Mouse (Mus musculus): ENCODE measurements around the gene Eif3k. TPM values are rescaled to one million over a fixed set of nuclear protein-coding genes. Genes with fewer than 3 reads are reported as not detected.

Eif3k gene
- polyA plus RNA-seq (2015; fragmentation: Nextera tagmentation; extraction: Ambion mirVana): 370 and 373 TPM in 2 replicates

DNA sequence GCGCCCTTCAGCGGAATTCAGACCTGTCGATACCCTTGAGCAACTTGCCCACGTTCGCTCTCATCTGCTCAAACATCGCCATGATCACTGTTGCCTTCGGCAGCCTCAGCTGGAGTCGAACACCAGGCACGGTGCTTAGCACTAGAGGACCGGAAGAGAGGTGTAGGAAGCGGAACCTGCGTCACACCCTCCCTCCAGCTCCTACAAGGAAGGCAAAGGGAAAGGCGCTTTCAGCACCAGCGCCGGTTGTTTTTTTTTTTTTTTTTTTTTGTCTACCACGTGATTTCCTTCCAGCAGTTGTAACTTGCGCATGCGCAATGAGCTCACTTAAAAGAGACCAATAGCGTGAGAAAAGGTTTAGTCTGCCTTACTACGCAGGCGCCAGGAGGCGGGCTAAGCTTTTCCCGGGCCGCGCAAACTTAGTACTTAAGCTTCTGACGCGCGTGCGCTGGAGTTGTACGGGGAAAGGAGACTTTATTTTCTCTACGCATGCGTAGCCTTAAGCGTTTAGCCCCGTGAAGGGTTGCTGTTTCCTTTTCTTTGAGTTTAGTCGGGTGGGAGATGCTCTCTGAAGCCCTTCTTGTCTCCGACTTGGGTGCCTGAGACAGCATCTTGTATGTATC is at the start of gene Eif3k, which contains the start of gene Map4k1:
Eif3k (minus strand) TSS at position 214 of the 623 bp plus-strand sequence.
Map4k1 (plus strand) TSS at position 400 of the 623 bp plus-strand sequence.
- Histone ChIP-seq H3K9ac (peak within 1 kb of the TSS; percentile 80), H3K27me3 (replicated peaks) (no peaks in the 10 kb centered on the region), H3K4me2 (peak within 1 kb of the TSS; percentile 87), H3K9me3 (no peaks in the 10 kb centered on the region), H3K4me1 (peaks cover 12% of the 10 kb centered on the region), H3K36me3 (peaks cover 19% of the 10 kb centered on the region), H3K4me3 (replicated peaks) (peak within 1 kb of the TSS; percentile 68), H3K27ac (peak within 1 kb of the TSS; percentile 92)
- WGBS: under 1% methylated on average over 36 of the region's 36 CpGs
- ATAC-seq (ENCODE audit: insufficient read depth, low FRiP score, low read depth): peak; percentile 92

DNA sequence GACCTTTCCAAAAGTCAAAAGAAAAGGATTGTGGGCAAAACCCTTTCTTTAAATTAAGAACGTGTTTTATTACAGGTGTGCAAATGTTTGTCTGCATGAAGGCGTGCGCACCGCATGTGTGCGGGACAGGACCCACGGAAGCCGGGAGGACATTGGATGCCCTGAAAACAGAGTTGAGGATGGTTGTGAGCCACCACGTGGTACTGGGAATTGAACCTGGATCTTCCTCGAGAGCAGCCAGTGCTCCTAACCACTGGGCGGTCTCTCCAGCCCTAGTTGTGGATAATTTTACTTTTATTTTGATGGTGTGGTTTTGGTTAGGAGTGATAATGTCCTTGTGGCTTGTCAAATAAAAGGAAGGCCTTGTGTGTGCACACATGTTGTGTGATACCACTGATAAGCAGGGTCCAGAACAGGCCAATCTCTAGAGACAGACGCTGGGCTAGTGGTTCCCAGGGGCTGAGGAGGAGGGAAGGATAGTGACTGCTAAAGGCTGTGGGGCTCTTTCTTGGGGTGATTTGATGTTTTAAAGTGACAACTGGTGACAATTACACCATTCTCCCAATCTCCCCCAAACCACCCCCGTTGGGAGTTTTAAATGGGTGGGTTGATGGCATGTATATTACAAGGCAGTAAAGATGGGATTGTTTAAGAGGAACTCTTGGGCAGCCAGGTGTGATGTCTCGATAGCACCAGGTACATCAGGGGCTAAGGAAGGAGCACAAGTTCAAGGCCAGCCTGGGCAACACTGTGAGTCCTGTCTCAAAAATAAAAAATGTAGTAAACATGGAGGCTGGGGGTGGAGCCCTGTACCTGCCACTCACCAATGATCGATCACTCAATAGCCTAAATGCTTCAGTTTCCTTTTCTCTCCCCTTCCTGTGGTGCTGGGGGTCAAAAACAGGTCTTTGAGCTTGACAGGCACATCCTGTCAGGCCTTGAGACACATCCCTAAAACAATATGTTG is 48.3 kb upstream of the Eif3k start:
- Histone ChIP-seq H3K9ac (no peak overlapping the region), H3K4me3 (replicated peaks) (no peak overlapping the region), H3K27ac (no peak overlapping the region), H3K4me1 (no peaks in the 10 kb centered on the region), H3K36me3 (no peaks in the 10 kb centered on the region), H3K4me2 (no peak overlapping the region), H3K9me3 (no peaks in the 10 kb centered on the region), H3K27me3 (replicated peaks) (no peaks in the 10 kb centered on the region)
- 86% methylated on average over 14 of the region's 14 CpGs for WGBS
- peak; percentile 91 for ATAC-seq (ENCODE audit: insufficient read depth, low FRiP score, low read depth)

DNA sequence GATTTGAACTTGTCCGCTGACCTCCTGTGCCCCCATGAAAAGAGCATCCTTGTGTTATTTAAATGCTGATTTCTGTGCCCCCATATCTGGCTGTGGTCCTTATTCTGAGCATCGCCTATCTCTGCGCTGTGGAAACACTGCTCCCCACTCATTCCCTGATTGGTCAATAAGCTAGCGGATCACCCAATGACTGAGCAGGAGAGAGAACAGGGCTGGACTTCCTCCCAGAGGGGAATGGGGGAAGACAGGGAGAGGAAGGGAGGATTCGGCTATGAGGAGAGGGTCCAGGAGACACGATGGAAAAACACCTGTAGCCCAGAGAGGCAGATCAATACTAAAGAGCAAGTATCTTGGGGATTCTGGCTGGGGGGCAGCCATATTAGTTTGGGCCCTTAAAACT is 47.1 kb upstream of the Eif3k start:
- Histone ChIP-seq H3K4me3 (replicated peaks) (no peak overlapping the region), H3K36me3 (no peaks in the 10 kb centered on the region), H3K9ac (no peak overlapping the region), H3K4me2 (no peak overlapping the region), H3K4me1 (no peaks in the 10 kb centered on the region), H3K27me3 (replicated peaks) (no peaks in the 10 kb centered on the region), H3K9me3 (no peaks in the 10 kb centered on the region), H3K27ac (no peak overlapping the region)
- 80% methylated on average over 6 of the region's 6 CpGs for WGBS
- no peak for ATAC-seq (ENCODE audit: insufficient read depth, low FRiP score, low read depth)

DNA sequence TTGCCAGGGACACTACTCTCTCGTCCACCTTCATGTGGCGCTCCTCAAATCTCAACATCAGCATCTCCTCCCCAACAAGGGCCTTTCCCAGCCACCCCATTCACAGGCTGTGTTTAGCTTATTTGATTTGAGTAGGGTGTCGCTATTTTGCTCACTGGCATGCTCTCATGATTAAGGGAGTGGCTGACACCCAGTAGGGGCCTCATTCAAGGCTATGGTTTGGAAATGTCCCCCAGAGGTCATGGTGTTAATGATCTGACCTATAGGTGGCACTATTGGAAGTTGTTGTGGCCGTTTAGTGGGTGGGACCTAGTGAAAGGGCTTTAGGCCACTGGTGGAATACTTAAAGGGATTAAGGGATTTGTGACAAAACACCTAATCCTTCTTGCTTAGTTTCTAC is 45.1 kb upstream of the Eif3k start:
- 75% methylated on average over 4 of the region's 4 CpGs for WGBS
- Histone ChIP-seq H3K4me1 (no peaks in the 10 kb centered on the region), H3K27me3 (replicated peaks) (no peaks in the 10 kb centered on the region), H3K4me3 (replicated peaks) (no peak overlapping the region), H3K4me2 (no peak overlapping the region), H3K27ac (no peak overlapping the region), H3K9me3 (no peaks in the 10 kb centered on the region), H3K36me3 (no peaks in the 10 kb centered on the region), H3K9ac (no peak overlapping the region)
- no peak for ATAC-seq (ENCODE audit: insufficient read depth, low FRiP score, low read depth)

DNA sequence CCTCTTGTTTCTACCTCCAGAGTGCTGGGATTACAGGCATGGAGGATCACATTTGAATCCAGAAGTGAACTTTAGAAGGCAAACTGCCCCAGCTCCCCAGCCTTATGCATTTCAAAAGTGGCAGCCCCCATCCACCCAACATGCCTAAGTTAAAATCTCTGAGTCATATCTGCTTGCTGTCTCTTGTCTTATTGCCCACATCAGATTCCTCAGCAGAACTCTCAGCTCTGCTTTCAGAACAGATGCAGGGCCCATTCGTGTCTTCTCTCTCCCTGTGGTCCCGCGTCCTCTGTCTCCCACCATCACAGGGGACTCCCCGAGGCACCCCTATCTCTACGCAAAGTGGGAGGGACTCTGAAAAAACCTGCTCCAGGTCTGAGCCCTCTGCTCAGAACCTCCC is 44.5 kb upstream of the Eif3k start:
- no peaks in the 10 kb centered on the region for H3K4me1 ChIP-seq
- H3K9me3 ChIP-seq: no peaks in the 10 kb centered on the region
- no peak overlapping the region for H3K4me2 ChIP-seq
- ATAC-seq (ENCODE audit: insufficient read depth, low FRiP score, low read depth): no peak
- no peaks in the 10 kb centered on the region for H3K36me3 ChIP-seq
- H3K4me3 ChIP-seq (replicated peaks): no peak overlapping the region
- WGBS: 88% methylated on average over 5 of the region's 5 CpGs
- no peaks in the 10 kb centered on the region for H3K27me3 ChIP-seq (replicated peaks)
- H3K9ac ChIP-seq: no peak overlapping the region
- no peak overlapping the region for H3K27ac ChIP-seq

DNA sequence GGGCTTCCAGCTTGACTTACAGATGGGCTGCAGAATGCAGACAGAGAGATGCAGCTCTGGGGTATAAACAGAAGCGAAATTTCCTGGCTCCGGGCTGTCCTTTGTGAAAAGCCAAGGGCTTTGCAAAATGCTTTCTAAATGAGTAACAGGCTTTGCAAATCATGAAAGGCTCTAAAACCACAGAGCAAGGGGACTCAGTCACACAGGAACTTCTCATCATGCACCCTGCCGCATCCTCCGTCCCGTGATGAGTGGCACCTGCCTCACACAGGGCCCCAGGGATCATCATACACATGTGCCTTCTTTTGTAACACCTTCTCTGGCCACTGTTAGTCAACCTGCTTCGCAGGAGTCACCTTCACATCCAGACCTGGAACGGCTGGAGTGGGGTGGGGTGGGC is 43.9 kb upstream of the Eif3k start:
- H3K9ac ChIP-seq: no peak overlapping the region
- no peak overlapping the region for H3K4me2 ChIP-seq
- no peak overlapping the region for H3K4me3 ChIP-seq (replicated peaks)
- no peak for ATAC-seq (ENCODE audit: insufficient read depth, low FRiP score, low read depth)
- H3K4me1 ChIP-seq: no peaks in the 10 kb centered on the region
- H3K27ac ChIP-seq: no peak overlapping the region
- peaks cover 6% of the 10 kb centered on the region for H3K27me3 ChIP-seq (replicated peaks)
- 71% methylated on average over 7 of the region's 7 CpGs for WGBS
- H3K36me3 ChIP-seq: no peaks in the 10 kb centered on the region
- no peaks in the 10 kb centered on the region for H3K9me3 ChIP-seq

DNA sequence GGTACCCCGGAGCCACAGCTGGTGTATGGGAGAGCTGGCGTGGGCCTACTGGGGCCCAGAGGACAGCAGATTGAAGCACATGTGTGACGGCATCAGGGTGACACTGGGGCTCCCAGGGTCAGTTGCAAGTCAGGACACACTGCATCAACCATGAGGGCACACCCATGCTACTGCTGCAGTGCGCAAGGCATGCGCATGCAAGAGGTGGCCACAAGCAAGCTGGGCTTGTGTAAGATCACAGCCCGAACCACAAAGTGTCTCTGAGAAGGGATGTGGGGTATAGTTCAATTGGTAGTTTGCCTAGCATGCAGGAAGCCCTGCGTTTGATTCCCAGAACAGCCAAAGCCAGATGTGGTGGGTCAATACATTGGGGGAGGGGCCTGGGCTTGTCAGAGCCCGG is 41.9 kb upstream of the Eif3k start:
- no peak overlapping the region for H3K4me2 ChIP-seq
- H3K4me1 ChIP-seq: peaks cover 9% of the 10 kb centered on the region
- WGBS: 85% methylated on average over 8 of the region's 8 CpGs
- ATAC-seq (ENCODE audit: insufficient read depth, low FRiP score, low read depth): no peak
- no peak overlapping the region for H3K27ac ChIP-seq
- H3K4me3 ChIP-seq (replicated peaks): no peak overlapping the region
- no peaks in the 10 kb centered on the region for H3K9me3 ChIP-seq
- no peaks in the 10 kb centered on the region for H3K36me3 ChIP-seq
- H3K9ac ChIP-seq: no peak overlapping the region
- H3K27me3 ChIP-seq (replicated peaks): peaks cover 26% of the 10 kb centered on the region

DNA sequence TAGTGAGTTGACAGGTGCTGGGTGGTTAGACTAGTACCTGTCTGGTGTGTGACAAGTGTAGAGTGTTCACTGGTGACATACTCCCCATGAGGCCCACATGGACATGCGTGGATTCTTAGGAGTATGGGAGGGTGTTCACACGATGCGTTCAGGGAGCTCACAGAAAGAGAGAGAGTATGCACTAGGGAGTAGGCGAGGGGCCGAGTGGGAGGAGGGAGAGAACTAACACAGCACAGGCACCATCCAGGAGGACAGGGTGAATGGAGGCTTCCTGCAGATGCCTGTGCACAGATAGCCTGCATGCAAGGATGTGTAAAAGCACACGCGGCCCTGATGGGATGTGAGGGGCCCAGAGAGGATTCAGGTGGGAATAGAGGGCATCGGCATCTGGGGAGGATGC is 40.8 kb upstream of the Eif3k start:
- no peak for ATAC-seq (ENCODE audit: insufficient read depth, low FRiP score, low read depth)
- Histone ChIP-seq H3K4me2 (no peak overlapping the region), H3K4me3 (replicated peaks) (no peak overlapping the region), H3K36me3 (no peaks in the 10 kb centered on the region), H3K9ac (no peak overlapping the region), H3K4me1 (peaks cover 9% of the 10 kb centered on the region), H3K27ac (no peak overlapping the region), H3K27me3 (replicated peaks) (peaks cover 36% of the 10 kb centered on the region), H3K9me3 (no peaks in the 10 kb centered on the region)
- 90% methylated on average over 8 of the region's 8 CpGs for WGBS

DNA sequence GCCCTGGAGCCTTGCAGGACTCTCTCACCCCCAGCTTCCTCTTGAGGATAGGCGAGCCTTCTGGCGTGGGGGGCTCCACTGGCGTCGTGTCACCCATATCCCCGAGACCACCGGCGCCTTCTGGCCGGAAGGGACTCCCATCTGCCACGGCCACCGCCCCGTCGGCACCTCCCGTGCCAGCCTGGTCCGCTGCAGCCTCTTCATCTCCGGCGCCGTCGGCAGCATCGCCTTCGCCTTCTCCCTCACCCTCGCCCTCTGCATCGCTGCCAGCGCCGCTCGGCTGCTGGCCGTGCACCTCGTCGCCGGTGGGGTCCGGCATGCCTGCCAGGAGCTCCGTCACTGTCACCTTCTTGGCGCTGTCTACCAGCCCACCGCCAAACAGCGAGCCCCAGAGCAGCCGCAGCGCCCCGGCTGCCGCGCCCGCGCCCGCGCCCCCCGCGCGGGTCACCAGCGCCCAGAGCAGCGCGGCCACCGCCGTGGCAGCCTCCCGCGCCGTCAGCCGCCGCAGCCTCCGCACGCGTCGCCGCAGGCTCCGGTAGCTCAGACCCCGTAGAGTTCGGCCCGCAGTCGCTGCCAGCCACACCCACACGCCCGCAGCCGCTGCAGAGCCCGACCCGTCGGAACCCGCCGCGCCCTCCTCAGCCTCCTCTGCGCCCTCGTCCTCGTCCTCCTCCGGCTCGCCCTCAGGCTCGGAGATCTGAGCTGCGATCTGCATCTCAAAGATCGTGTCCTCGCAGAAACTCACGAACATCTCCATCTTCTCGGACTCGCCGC is 38.0 kb upstream of the Eif3k start:
- 0 out of 2 replicates have a peak overlapping the region, but pooled peaks have one; percentile 1 for H3K9ac ChIP-seq

DNA sequence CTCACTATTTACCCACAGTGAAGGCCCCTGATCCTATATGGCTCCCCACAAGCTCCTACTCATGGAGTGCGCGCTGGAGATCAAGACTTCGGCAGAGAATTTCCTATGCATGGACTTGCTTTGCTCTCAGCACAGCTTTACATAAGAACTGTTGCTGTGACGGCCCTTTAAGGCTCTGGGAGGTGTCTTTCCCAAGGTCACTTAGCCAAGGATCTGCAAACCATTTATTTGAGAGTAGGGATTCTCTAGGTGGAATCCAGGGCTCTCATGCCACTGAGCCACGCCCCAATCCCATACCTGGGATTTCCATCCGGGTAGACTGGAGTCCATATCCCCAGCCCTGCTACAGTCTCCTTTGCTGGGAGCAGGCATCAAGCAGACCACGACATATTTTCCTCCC is 35.6 kb upstream of the Eif3k start:
- Histone ChIP-seq H3K4me2 (no peak overlapping the region), H3K27ac (no peak overlapping the region), H3K9me3 (no peaks in the 10 kb centered on the region), H3K4me1 (peaks cover 9% of the 10 kb centered on the region), H3K36me3 (no peaks in the 10 kb centered on the region), H3K4me3 (replicated peaks) (no peak overlapping the region), H3K9ac (no peak overlapping the region), H3K27me3 (replicated peaks) (peaks cover 39% of the 10 kb centered on the region)
- ATAC-seq (ENCODE audit: insufficient read depth, low FRiP score, low read depth): no peak
- WGBS: 80% methylated on average over 7 of the region's 7 CpGs

More for the DNA sequence above, 38.0 kb upstream of the Eif3k start:
- Histone ChIP-seq H3K36me3 (no peaks in the 10 kb centered on the region), H3K4me2 (peak overlapping the region; percentile 70), H3K9me3 (no peaks in the 10 kb centered on the region), H3K4me1 (peaks cover 9% of the 10 kb centered on the region), H3K27ac (no peak overlapping the region), H3K27me3 (replicated peaks) (peaks cover 39% of the 10 kb centered on the region), H3K4me3 (replicated peaks) (peak overlapping the region; percentile 34)
- no peak for ATAC-seq (ENCODE audit: insufficient read depth, low FRiP score, low read depth)
- WGBS: 3% methylated on average over 80 of the region's 88 CpGs

DNA sequence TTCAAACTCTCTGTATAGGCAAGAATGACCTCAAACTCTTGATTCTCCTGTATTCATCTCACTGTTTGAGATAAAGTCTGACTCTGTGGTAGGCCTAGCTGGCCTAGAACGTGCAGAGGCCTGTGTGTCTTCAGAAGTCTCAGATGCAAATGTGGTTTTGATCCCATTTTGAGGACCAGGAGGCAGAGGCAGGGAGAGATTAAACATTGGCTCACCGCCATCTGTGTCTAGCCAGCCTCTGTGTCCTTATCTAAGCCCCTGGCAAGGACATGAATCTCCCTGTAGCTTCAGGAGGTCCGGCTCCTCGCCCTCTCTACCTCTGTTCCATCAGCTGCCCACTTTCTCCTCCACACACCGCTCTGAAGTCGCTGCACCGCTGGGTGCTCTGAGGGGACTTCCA is 34.8 kb upstream of the Eif3k start:
- Histone ChIP-seq H3K9ac (no peak overlapping the region), H3K4me1 (peaks cover 9% of the 10 kb centered on the region), H3K36me3 (no peaks in the 10 kb centered on the region), H3K27me3 (replicated peaks) (peaks cover 39% of the 10 kb centered on the region), H3K4me2 (no peak overlapping the region), H3K9me3 (no peaks in the 10 kb centered on the region), H3K4me3 (replicated peaks) (no peak overlapping the region), H3K27ac (no peak overlapping the region)
- WGBS: 76% methylated on average over 7 of the region's 7 CpGs
- ATAC-seq (ENCODE audit: insufficient read depth, low FRiP score, low read depth): no peak
